Mouse (Mus musculus) liver, embryonic 14.5 days (tissue): ENCODE measurements around the gene Slpi.

Experiments used
- CTCF ChIP-seq: IDR thresholded peaks from 2 replicates; pipeline ENCODE4 v1.5.1; 2016; ENCODE audit warnings: antibody characterized with exemption, low read depth, control low read depth
- EP300 ChIP-seq: IDR thresholded peaks from 2 replicates; pipeline ENCODE4 v1.6.1; 2016; ENCODE audit warnings: antibody characterized with exemption, low read depth

GRCm38 (mm10) chr2:164356177-164356967 lies 32.5 kb downstream of the Slpi start:
- TF ChIP-seq EP300 (no peak), CTCF (no peak)
